Mouse (Mus musculus): ENCODE results near the gene Cacng6. TPM values are rescaled to one million over a fixed set of nuclear protein-coding genes. Genes with fewer than 3 reads are reported as not detected.

Gene Cacng6
- polyA plus RNA-seq, 1 experiment from 2014 or later: 0.08 TPM

Other genes with a start within 250 kb of the Cacng6 start
- gene Nlrp12, start 174.5 kb upstream of the Cacng6 start, polyA plus RNA-seq (2014; fragmentation: Nextera tagmentation; extraction: Ambion mirVana): 0.05 TPM in 1 of 2 replicates, not detected in the other
- 41.3 and 44.3 TPM in 2 replicates for gene Myadm, start 135.1 kb upstream of the Cacng6 start, polyA plus RNA-seq (2014; fragmentation: Nextera tagmentation; extraction: Ambion mirVana)
- gene Prkcg, start 135.0 kb upstream of the Cacng6 start, polyA plus RNA-seq (2014; fragmentation: Nextera tagmentation; extraction: Ambion mirVana): 0.15 and 0.65 TPM in 2 replicates
- gene Cacng7, start 91.2 kb upstream of the Cacng6 start, polyA plus RNA-seq (2014; fragmentation: Nextera tagmentation; extraction: Ambion mirVana): 3.9 and 4.6 TPM in 2 replicates
- 5.1 and 7.0 TPM in 2 replicates for gene Cacng8, start 33.5 kb upstream of the Cacng6 start, polyA plus RNA-seq (2014; fragmentation: Nextera tagmentation; extraction: Ambion mirVana)
- not detected in 2 replicates for gene Tarm1, start 78.4 kb downstream of the Cacng6 start, polyA plus RNA-seq (2014; fragmentation: Nextera tagmentation; extraction: Ambion mirVana)
- 0.18 and 0.31 TPM in 2 replicates for gene Oscar, start 192.0 kb downstream of the Cacng6 start, polyA plus RNA-seq (2014; fragmentation: Nextera tagmentation; extraction: Ambion mirVana)
- gene Ndufa3, start 193.2 kb downstream of the Cacng6 start, polyA plus RNA-seq (2014; fragmentation: Nextera tagmentation; extraction: Ambion mirVana): 343 and 344 TPM in 2 replicates
- 28.5 and 28.9 TPM in 2 replicates for gene Tfpt, start 205.7 kb downstream of the Cacng6 start, polyA plus RNA-seq (2014; fragmentation: Nextera tagmentation; extraction: Ambion mirVana)
- 124 and 136 TPM in 2 replicates for gene Prpf31, start 205.8 kb downstream of the Cacng6 start, polyA plus RNA-seq (2014; fragmentation: Nextera tagmentation; extraction: Ambion mirVana)
- 50.9 and 58.3 TPM in 2 replicates for gene Cnot3, start 221.1 kb downstream of the Cacng6 start, polyA plus RNA-seq (2014; fragmentation: Nextera tagmentation; extraction: Ambion mirVana)
- gene Leng1, start 241.6 kb downstream of the Cacng6 start, polyA plus RNA-seq (2014; fragmentation: Nextera tagmentation; extraction: Ambion mirVana): 16.4 and 20.9 TPM in 2 replicates